Mouse (Mus musculus) left cerebral cortex, adult 2 months (tissue): Measurements from ENCODE around the gene Nrarp. TPM values are rescaled to one million over a fixed set of nuclear protein-coding genes. Genes with fewer than 3 reads are reported as not detected.

Experiments used
- DNase-seq, 2 experiments: peaks; one replicate each; pipeline ENCODE4 v3.0.0; 2021 to 2022; ENCODE audit warnings: low spot score in 2 of 2, mixed read lengths in 1 of 2; ENCODE audit errors: extremely low spot score in 1 of 2
- H3K27ac ChIP-seq: fragments of 200-600 bp; 2 replicates; pipeline ENCODE4 v1.8.1; 2022
- H3K4me3 ChIP-seq: fragments of 200-600 bp; 2 replicates; pipeline ENCODE4 v1.8.1; 2022
- CTCF ChIP-seq: fragments of 200-600 bp; IDR thresholded peaks from 2 replicates; pipeline ENCODE4 v1.8.1; 2022; ENCODE audit warnings: antibody characterized with exemption, mild to moderate bottlenecking, moderate library complexity
- intact Hi-C: fragments of 180-260 bp; cut with DNase I; formaldehyde crosslinking; loops from one replicate; pipeline ENCODE4 v1.15.1; 2025
- total RNA-seq, 2 experiments: library from RNA; stranded (reverse); gene quantifications; 2 replicates each; pipeline ENCODE4 v1.2.3; 2021

Nrarp gene
- total RNA-seq, 2 experiments from 2014 or later: 20.2 to 21.7 TPM

DNA sequence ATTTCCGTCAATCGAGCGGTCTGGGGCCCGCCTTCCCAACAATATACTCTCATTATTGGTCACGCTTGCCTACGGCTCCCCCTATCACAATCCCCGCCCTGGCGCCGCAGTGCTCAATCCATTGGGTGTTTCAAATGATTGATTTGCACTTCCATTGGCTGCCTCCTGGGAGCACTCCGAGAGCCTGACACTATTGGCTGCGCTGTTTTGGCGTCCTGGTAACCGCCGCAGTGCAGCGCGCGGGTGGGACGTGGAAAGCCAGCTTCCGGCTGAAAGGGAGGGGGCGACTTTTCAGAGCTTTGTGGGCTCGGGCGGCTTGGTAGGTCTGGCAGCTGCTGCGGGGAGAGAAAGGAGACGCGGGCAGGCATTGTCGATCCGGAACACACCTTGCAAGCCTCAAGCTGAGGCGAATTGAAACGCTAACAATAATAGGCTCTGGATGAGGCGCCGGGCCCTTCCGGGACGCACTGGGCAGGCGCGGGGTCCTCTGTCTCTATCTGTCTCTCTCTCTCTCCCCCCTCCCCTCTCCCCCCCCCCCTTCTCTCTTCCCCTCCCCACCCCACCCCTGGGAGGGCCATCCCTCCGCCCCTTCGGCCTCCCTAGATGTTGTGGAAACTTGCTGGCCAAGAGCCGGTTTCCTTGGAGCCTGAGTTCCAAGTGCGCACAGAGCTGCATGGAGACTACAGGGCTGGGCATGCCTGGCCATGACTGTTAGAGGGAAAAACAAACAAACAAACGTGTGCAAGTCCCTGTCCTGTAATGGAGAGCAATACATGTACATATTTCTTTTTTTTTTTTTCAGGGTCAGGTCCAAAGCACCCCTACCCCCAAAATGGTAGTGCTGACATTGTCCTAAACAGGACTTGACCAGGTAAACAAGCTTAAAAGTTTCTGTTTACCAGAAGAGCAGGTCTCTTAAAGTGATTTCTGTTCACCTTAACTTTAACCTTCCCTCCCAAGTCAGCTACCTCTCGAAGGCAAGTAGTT, 44.5 kb downstream of the Nrarp start:
- no peak; the same call in none of the 2 replicates for TF ChIP-seq CTCF
- peak overlapping the region; percentile 87 for H3K27ac ChIP-seq
- intact Hi-C loops: loop anchor here (2.0 kb wide), 1 partner anchor 14 kb away; the partner anchor contains the start of gene Nelfb
- peak; percentile 96 to 98 for DNase-seq
- peak overlapping the region; percentile 54 for H3K4me3 ChIP-seq

DNA sequence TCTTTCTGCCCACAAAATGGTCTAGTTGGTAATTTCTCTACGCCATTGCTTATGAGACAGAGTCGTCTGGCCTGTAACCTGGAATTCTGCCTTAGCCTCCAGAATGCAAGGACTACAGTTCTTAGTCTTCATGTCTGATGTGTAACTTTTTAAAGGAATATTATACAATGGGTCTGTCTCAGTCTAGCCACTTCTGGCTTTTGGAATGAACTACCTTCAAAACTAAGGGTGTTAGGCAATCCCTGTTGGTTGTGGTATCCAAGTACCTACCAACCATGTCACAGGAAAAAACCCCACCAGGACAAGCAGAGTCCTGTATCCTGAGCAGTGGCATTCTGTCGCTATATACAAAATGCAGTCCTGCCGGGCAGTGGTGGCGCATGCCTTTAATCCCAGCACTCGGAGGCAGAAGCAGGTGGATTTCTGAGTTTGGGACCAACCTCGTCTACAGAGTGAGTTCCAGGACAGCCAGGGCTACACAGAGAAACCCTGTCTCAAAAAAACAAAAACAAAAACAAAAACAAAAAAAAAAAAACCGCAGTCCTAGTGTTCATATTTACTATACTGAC, 45.3 kb downstream of the Nrarp start:
- no peak for DNase-seq
- intact Hi-C loops: loop anchor here (2.0 kb wide), 1 partner anchor 15 kb away; the partner anchor contains the start of gene Nelfb
- no peak for TF ChIP-seq CTCF
- Histone ChIP-seq H3K4me3 (no peak overlapping the region), H3K27ac (peak overlapping the region; percentile 87)

DNA sequence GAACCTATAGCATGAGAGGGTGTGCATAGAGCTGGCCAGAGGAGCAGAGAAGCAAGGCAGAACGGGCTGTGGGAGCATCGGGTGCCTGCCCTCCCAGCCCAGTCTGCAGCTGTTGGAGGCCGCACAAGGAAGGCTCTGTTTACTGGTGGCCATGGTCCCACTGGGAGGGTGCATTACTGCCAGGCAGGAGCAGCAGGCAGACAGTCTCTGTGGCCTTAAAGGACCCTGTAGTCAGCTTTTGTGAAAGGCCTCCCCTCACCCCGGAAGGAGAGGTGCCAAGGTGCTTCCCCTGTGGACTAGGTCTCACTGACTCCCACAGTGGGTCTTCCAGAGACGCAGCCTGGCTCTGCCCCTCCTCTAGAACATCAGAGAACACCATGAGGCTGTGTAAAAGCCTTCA, 46.3 kb downstream of the Nrarp start:
- intact Hi-C loops: no loop called here
- no peak overlapping the region for H3K4me3 ChIP-seq
- peak overlapping the region; percentile 73 for H3K27ac ChIP-seq
- DNase-seq: peak in 1 of 2 experiments; percentile 51
- TF ChIP-seq CTCF: no peak

DNA sequence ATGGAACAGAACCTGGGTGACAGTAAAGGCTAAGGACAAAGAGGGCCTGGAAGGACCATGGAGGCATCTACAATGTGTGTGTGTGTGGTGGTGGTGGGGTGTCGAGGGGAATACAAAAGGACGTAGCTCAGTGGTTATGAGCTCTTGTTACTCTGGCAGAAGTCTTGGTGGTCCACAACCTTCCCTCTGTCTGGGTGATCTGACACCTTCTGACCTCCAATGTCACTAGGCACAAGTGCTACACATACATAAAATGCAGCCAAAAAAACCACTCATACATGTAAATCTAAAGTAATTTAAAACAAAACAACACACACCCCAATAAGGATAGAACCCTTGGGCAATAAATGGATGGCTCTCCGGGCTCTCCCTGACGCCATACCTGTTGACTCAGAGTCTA, 46.8 kb downstream of the Nrarp start:
- Histone ChIP-seq H3K27ac (peak overlapping the region; percentile 73), H3K4me3 (no peak overlapping the region)
- no peak for DNase-seq
- intact Hi-C loops: no loop called here
- TF ChIP-seq CTCF: no peak

DNA sequence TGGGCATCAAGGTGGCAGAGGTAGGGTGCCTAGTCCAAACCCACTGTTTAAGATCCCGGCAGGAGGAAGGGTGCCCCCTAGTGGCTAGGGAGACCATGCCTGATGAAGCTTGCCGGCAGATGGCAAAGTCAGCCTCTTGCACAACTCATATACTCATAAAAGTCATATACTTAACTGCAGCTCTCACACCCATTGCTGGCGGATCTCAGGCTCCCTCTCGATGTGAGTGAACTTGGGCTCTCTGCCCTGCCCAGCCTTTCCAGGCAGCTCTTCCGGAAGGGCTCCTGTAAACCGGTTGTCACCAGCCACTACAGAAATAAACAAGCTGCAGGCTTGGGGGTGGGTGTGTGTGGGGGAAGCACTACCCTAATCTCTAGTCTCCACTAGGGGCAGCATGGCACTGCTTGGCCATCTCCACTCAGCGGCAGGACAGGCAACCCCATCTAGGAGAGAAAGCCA, 47.9 kb downstream of the Nrarp start:
- intact Hi-C loops: loop anchor here (2.0 kb wide), 3 partner anchors 24 to 36 kb away; partner anchors contain the start of gene Tprn
- peak overlapping the region; percentile 32 for H3K4me3 ChIP-seq
- DNase-seq: peak; percentile 77 to 82
- TF ChIP-seq CTCF: peak; percentile 73
- peak overlapping the region; percentile 82 for H3K27ac ChIP-seq

DNA sequence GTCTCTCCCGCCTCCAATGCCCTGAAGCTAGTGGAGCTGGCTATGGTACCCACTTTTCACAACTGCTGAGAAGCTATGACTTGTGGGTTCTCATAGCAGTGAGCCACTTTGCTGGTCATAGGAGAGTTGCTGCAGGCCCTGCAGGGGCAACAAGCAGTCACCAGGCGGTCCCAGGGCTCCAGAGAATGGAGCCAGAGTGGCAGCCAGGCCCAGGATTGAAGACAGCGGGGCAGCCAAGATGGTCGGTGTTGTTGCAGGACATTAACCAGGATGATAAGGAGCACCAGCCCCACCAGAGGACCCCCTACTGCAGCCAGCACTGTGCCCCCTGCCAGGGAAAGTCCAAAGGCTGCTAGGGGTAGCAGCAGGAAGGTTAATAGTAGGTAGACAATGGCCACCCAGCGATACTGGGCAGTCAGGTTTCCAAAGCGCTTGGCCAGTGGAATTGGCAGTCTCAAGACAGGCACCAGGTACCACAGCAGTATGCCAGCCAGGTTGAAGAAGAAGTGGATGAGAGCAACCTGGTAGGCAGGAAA, 48.5 kb downstream of the Nrarp start:
- no peak for TF ChIP-seq CTCF
- no peak for DNase-seq
- intact Hi-C loops: loop anchor here (2.0 kb wide), 3 partner anchors 24 to 36 kb away; partner anchors contain the start of gene Tprn
- Histone ChIP-seq H3K4me3 (no peak overlapping the region; the same call in 1 of the 2 replicates), H3K27ac (peak overlapping the region; percentile 82)

DNA sequence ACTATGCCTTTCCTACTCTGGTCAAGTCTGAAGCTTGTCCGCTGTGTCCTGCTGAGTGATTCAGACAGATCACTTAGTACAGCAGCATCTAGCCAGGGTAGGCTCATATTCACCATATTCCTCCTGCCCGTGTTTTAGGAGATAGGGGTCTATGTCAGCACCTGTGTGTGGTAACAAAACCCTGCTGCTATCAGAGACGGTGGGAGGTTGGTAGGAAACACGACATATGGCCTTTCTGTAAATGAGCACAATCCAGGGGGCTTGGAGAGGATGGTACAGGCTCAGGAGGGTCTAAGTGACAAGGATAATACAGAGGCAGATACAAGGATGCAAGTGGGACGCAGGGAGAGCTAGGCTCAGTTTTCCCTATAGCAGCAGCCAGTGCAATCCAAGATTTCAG, 49.0 kb downstream of the Nrarp start:
- no peak for DNase-seq
- no peak for TF ChIP-seq CTCF
- H3K27ac ChIP-seq: no peak overlapping the region
- intact Hi-C loops: loop anchor here (2.0 kb wide), 3 partner anchors 23 to 37 kb away; partner anchors contain the start of gene Tprn
- H3K4me3 ChIP-seq: no peak overlapping the region

DNA sequence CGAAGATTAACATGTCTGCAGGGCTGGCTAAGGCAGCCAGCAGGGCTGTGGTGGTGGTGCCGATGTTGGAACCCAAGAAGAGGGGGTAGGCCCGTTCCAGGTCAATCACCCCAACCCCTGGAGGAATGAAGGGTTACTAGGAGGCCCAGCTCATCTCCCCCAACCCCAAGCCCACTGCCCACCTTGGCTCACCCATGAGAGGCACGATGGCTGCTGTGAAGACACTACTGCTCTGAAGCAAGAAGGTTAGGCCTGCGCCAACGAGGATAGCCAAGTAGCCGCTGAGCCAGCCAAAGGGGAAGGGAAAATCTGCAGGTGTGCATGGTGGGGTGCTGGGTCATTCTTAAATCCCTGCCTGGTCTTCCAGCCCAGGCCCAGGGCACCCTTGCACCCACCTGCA, 50.0 kb downstream of the Nrarp start:
- no peak for TF ChIP-seq CTCF
- Histone ChIP-seq H3K27ac (no peak overlapping the region), H3K4me3 (no peak overlapping the region)
- DNase-seq: no peak
- intact Hi-C loops: no loop called here

DNA sequence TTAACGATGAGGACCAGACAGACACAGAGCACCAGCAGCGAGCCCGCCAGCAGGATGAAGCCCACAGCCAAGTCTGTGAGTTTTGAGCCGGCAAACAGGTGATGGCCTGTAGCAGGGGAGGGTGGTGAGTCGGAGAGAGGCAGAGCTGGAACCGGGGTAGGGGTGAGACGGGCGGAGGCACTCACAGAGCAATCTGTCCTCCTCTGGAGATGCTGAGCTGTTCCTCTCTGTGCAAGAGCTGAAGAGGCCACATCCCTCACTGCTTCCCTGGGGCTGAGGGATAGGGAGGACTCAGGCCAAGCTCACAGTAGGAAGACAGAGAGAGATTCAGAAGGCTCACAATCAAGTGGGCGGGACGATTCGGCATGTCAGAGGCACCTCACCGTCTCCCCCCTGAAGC, 50.5 kb downstream of the Nrarp start:
- no peak overlapping the region for H3K4me3 ChIP-seq
- TF ChIP-seq CTCF: no peak
- intact Hi-C loops: no loop called here

More for the DNA sequence above, 50.5 kb downstream of the Nrarp start:
- H3K27ac ChIP-seq: no peak overlapping the region
- no peak for DNase-seq

Other genes with a start within 250 kb of the Nrarp start
- 10 to 100 TPM; 17.1 to 18.2 TPM for gene Arrdc1, start 245.5 kb upstream of the Nrarp start, total RNA-seq
- 10 to 100 TPM; 36.8 to 37.9 TPM for gene Zmynd19, start 231.0 kb upstream of the Nrarp start, total RNA-seq
- 10 to 100 TPM; 29.7 to 32.4 TPM for gene Dph7, start 218.4 kb upstream of the Nrarp start, total RNA-seq
- 10 to 100 TPM; 70.3 to 76.3 TPM for gene Mrpl41, start 205.7 kb upstream of the Nrarp start, total RNA-seq
- gene Pnpla7, start 204.7 kb upstream of the Nrarp start, total RNA-seq: 10 to 100 TPM; 22.0 to 22.2 TPM
- gene Nsmf, start 126.4 kb upstream of the Nrarp start, total RNA-seq: 100 to 1,000 TPM; 442 to 471 TPM
- gene Entpd8, start 100.5 kb upstream of the Nrarp start, total RNA-seq: not detected
- not detected for gene Noxa1, start 85.6 kb upstream of the Nrarp start, total RNA-seq
- gene Tor4a, start 16.1 kb downstream of the Nrarp start, total RNA-seq: 1 to 10 TPM; 2.0 to 2.2 TPM
- 10 to 100 TPM; 53.4 to 64.3 TPM for gene Nelfb, start 30.7 kb downstream of the Nrarp start, total RNA-seq
- gene Stpg3, start 33.9 kb downstream of the Nrarp start, total RNA-seq: not detected
- gene Fam166a, start 38.0 kb downstream of the Nrarp start, total RNA-seq: not detected
- 100 to 1,000 TPM; 317 to 329 TPM for gene Tubb4b, start 43.9 kb downstream of the Nrarp start, total RNA-seq
- gene Slc34a3, start 53.6 kb downstream of the Nrarp start, total RNA-seq: not detected
- gene Rnf224, start 56.0 kb downstream of the Nrarp start, total RNA-seq: not detected
- 100 to 1,000 TPM; 249 to 270 TPM for gene Rnf208, start 61.5 kb downstream of the Nrarp start, total RNA-seq
- not detected for gene Cysrt1, start 61.7 kb downstream of the Nrarp start, total RNA-seq
- 1 to 10 TPM; 1.4 to 2.7 TPM for gene AL732309.1, start 66.1 kb downstream of the Nrarp start, total RNA-seq
- 10 to 100 TPM; 35.6 to 41.6 TPM for gene Tmem203, start 74.7 kb downstream of the Nrarp start, total RNA-seq
- gene Tprn, start 81.9 kb downstream of the Nrarp start, total RNA-seq: 10 to 100 TPM; 20.9 to 21.8 TPM
- gene Ssna1, start 91.7 kb downstream of the Nrarp start, total RNA-seq: 10 to 100 TPM; 65.6 to 65.9 TPM
- 10 to 100 TPM; 87.1 to 90.3 TPM for gene Anapc2, start 91.7 kb downstream of the Nrarp start, total RNA-seq
- gene Tmem210, start 107.4 kb downstream of the Nrarp start, total RNA-seq: not detected
- gene Lrrc26, start 109.2 kb downstream of the Nrarp start, total RNA-seq: not detected
- gene Grin1, start 138.4 kb downstream of the Nrarp start, total RNA-seq: 100 to 1,000 TPM; 452 to 457 TPM
- gene Man1b1, start 151.6 kb downstream of the Nrarp start, total RNA-seq: 10 to 100 TPM; 56.0 to 62.4 TPM
- gene Dpp7, start 175.6 kb downstream of the Nrarp start, total RNA-seq: 10 to 100 TPM; 32.2 to 33.9 TPM
- 10 to 100 TPM; 15.8 to 24.9 TPM for gene Uap1l1, start 184.9 kb downstream of the Nrarp start, total RNA-seq
- gene Sapcd2, start 191.6 kb downstream of the Nrarp start, total RNA-seq: 1 to 10 TPM; 2.1 to 2.7 TPM
- gene Entpd2, start 215.1 kb downstream of the Nrarp start, total RNA-seq: 10 to 100 TPM; 11.5 to 13.1 TPM
- 100 to 1,000 TPM; 337 to 366 TPM for gene Npdc1, start 218.6 kb downstream of the Nrarp start, total RNA-seq
- under 1 TPM in 1 of 2 experiments, not detected in 1; 0.43 TPM for gene Fut7, start 242.5 kb downstream of the Nrarp start, total RNA-seq
- 100 to 1,000 TPM; 160 to 168 TPM for gene Abca2, start 247.9 kb downstream of the Nrarp start, total RNA-seq